In genomic region chr4:130138441-130139213, GRCm38 (mm10) we compare ENCODE assay signal across 8 mouse cellular contexts. TPM values are rescaled to one million over a fixed set of nuclear protein-coding genes. Genes with fewer than 3 reads are reported as not detected.
DNase-seq lines count a peak whose midpoint lies in the region; ATAC-seq and TF ChIP-seq lines count a peak whose summit lies in the region.

No protein-coding gene starts in this region.

- H3K36me3 ChIP-seq in heart, embryonic 14.5 days (ENCODE audit: control insufficient read depth, insufficient read depth, low read length), result no peaks in the 10 kb centered on the region
- H3K36me3 ChIP-seq in liver, embryonic 15.5 days (replicated peaks), result no peaks in the 10 kb centered on the region
- no peaks in the 10 kb centered on the region for H3K36me3 ChIP-seq in neural tube, embryonic 13.5 days

- no peaks in the 10 kb centered on the region for H3K9me3 ChIP-seq in heart, embryonic 14.5 days (ENCODE audit: control insufficient read depth, low read length)
- no peaks in the 10 kb centered on the region for H3K9me3 ChIP-seq in liver, embryonic 15.5 days (replicated peaks)
- H3K9me3 ChIP-seq in neural tube, embryonic 13.5 days, result no peaks in the 10 kb centered on the region

- TF ChIP-seq POLR2A in embryonic fibroblast, embryonic 13.5 days (IDR thresholded peaks at IDR 0.05; ENCODE audit: low read depth, low read length), result no peak

- TF ChIP-seq CTCF in embryonic fibroblast, embryonic 13.5 days (IDR thresholded peaks at IDR 0.05; ENCODE audit: borderline replicate concordance, insufficient read depth, low read length), result peak; percentile 56

- ATAC-seq in heart, embryonic 14.5 days (ENCODE audit: insufficient number of reproducible peaks, insufficient read depth, low FRiP score, low read depth), result peak; percentile 42; the same call in 1 of the 2 replicates
- 0 out of 2 replicates have a peak, but pooled peaks have one; percentile 39 for ATAC-seq in liver, embryonic 15.5 days (ENCODE audit: insufficient read depth)
- ATAC-seq in neural tube, embryonic 13.5 days (ENCODE audit: low read depth), result peak; percentile 71

- H3K4me3 ChIP-seq in embryonic fibroblast, embryonic 13.5 days (ENCODE audit: insufficient read depth, low read length), result peak overlapping the region; percentile 10; the same call in 1 of the 2 replicates
- H3K4me3 ChIP-seq in heart, embryonic 14.5 days (ENCODE audit: control insufficient read depth in 1 of 2, insufficient read depth in 1 of 2, low read depth in 1 of 2, low read length in 2 of 2), result peak overlapping the region; percentile 7 to 42; a peak in 3 of 4 replicates
- H3K4me3 ChIP-seq in liver, embryonic 15.5 days (replicated peaks), result peak overlapping the region; percentile 5; the same call in 1 of the 2 replicates
- H3K4me3 ChIP-seq in neural tube, embryonic 13.5 days, result peak overlapping the region; percentile 40

- under 1% methylated on average over 54 of the region's 57 CpGs for WGBS in heart, embryonic 14.5 days
- 2% methylated on average over 46 of the region's 57 CpGs for WGBS in liver, embryonic 15.5 days (ENCODE audit: insufficient replicate concordance)
- under 1% methylated on average over 49 of the region's 57 CpGs for WGBS in neural tube, embryonic 13.5 days

- H3K27me3 ChIP-seq in heart, embryonic 14.5 days (ENCODE audit: control insufficient read depth, insufficient read depth, low read length), result peaks cover 50% of the 10 kb centered on the region
- peaks cover 83% of the 10 kb centered on the region for H3K27me3 ChIP-seq in liver, embryonic 15.5 days
- peaks cover 53% of the 10 kb centered on the region for H3K27me3 ChIP-seq in neural tube, embryonic 13.5 days

- H3K27ac ChIP-seq in embryonic fibroblast, embryonic 13.5 days (ENCODE audit: insufficient read depth, low read length), result no peak overlapping the region
- H3K27ac ChIP-seq in heart, embryonic 14.5 days (replicated peaks in 1 of 2; ENCODE audit: control insufficient read depth in 1 of 2, insufficient read depth in 1 of 2, low read depth in 2 of 2, low read length in 2 of 2), result no peak overlapping the region
- H3K27ac ChIP-seq in liver, embryonic 15.5 days (replicated peaks), result no peak overlapping the region
- no peak overlapping the region for H3K27ac ChIP-seq in neural tube, embryonic 13.5 days (replicated peaks)

- DNase-seq in CD4-positive helper T cell, adult 2 months (ENCODE audit: low read depth, low spot score), result peak; percentile 31
- DNase-seq in adrenal gland, postnatal 4 days (ENCODE audit: low spot score in 2 of 2), result peak; percentile 51 to 65
- peak; percentile 90 for DNase-seq in kidney, postnatal 10 days
- DNase-seq in thymus, postnatal 0 days (ENCODE audit: low spot score), result peak; percentile 45

- H3K9ac ChIP-seq in heart, embryonic 14.5 days (ENCODE audit: low read length), result peak overlapping the region; percentile 59
- no peak overlapping the region for H3K9ac ChIP-seq in liver, embryonic 15.5 days
- peak overlapping the region; percentile 70 for H3K9ac ChIP-seq in neural tube, embryonic 13.5 days

- H3K4me1 ChIP-seq in embryonic fibroblast, embryonic 13.5 days (ENCODE audit: control insufficient read depth, insufficient read depth, low read length), result no peaks in the 10 kb centered on the region
- peaks cover 0 to 12% of the 10 kb centered on the region in 2 experiments; a peak in 3 of 4 replicates for H3K4me1 ChIP-seq in heart, embryonic 14.5 days (ENCODE audit: control insufficient read depth in 2 of 2, insufficient read depth in 2 of 2, low read length in 2 of 2)
- no peaks in the 10 kb centered on the region; the same call in 1 of the 2 replicates for H3K4me1 ChIP-seq in liver, embryonic 15.5 days (replicated peaks)
- peaks cover 33% of the 10 kb centered on the region for H3K4me1 ChIP-seq in neural tube, embryonic 13.5 days (replicated peaks)

- peak overlapping the region; percentile 82 for H3K4me2 ChIP-seq in heart, embryonic 14.5 days (ENCODE audit: low read length)
- H3K4me2 ChIP-seq in liver, embryonic 15.5 days, result no peak overlapping the region
- peak overlapping the region; percentile 73 for H3K4me2 ChIP-seq in neural tube, embryonic 13.5 days

RNA-seq across cellular contexts. Expression of gene Hcrtr1, which starts 0.5 kb away (rescaled TPM):
- 1 to 10 TPM; 1.2 to 1.8 TPM for total RNA-seq in adrenal gland, postnatal 4 days (2021)
- polyA plus RNA-seq in embryonic fibroblast, embryonic 13.5 days (2011; ENCODE audit: insufficient read length, low read depth, missing spikeins), result not detected in 2 replicates
- 0.15 TPM in 1 of 2 replicates, not detected in the other for polyA plus RNA-seq in heart, embryonic 14.5 days (2014; fragmentation: Nextera tagmentation; extraction: Ambion mirVana)
- not detected in 2 replicates for polyA plus RNA-seq in liver, embryonic 15.5 days (2015; fragmentation: Nextera tagmentation; extraction: Ambion mirVana)
- polyA plus RNA-seq in neural tube, embryonic 13.5 days (2015; fragmentation: Nextera tagmentation; extraction: Ambion mirVana), result 0.39 and 0.71 TPM in 2 replicates
- polyA plus RNA-seq in thymus, postnatal 0 days (2015; fragmentation: Nextera tagmentation; extraction: Ambion mirVana), result 0.28 and 0.34 TPM in 2 replicates

RNA-seq across cellular contexts. Expression of gene Pef1, which starts 36.3 kb away (rescaled TPM):
- total RNA-seq in adrenal gland, postnatal 4 days (2021), result 10 to 100 TPM; 63.6 to 65.1 TPM
- polyA plus RNA-seq in embryonic fibroblast, embryonic 13.5 days (2011; ENCODE audit: insufficient read length, low read depth, missing spikeins), result 38.1 and 42.3 TPM in 2 replicates
- 67.0 and 68.0 TPM in 2 replicates for polyA plus RNA-seq in heart, embryonic 14.5 days (2014; fragmentation: Nextera tagmentation; extraction: Ambion mirVana)
- 41.2 and 46.9 TPM in 2 replicates for polyA plus RNA-seq in liver, embryonic 15.5 days (2015; fragmentation: Nextera tagmentation; extraction: Ambion mirVana)
- polyA plus RNA-seq in neural tube, embryonic 13.5 days (2015; fragmentation: Nextera tagmentation; extraction: Ambion mirVana), result 61.8 and 62.9 TPM in 2 replicates
- 62.1 and 65.4 TPM in 2 replicates for polyA plus RNA-seq in thymus, postnatal 0 days (2015; fragmentation: Nextera tagmentation; extraction: Ambion mirVana)

RNA-seq across cellular contexts. Expression of gene Tinagl1, which starts 36.3 kb away (rescaled TPM):
- total RNA-seq in adrenal gland, postnatal 4 days (2021), result 10 to 100 TPM; 70.0 to 74.0 TPM
- 42.1 and 97.0 TPM in 2 replicates for polyA plus RNA-seq in embryonic fibroblast, embryonic 13.5 days (2011; ENCODE audit: insufficient read length, low read depth, missing spikeins)
- polyA plus RNA-seq in heart, embryonic 14.5 days (2014; fragmentation: Nextera tagmentation; extraction: Ambion mirVana), result 31.5 and 34.4 TPM in 2 replicates
- polyA plus RNA-seq in liver, embryonic 15.5 days (2015; fragmentation: Nextera tagmentation; extraction: Ambion mirVana), result 41.1 and 47.6 TPM in 2 replicates
- 4.2 and 6.7 TPM in 2 replicates for polyA plus RNA-seq in neural tube, embryonic 13.5 days (2015; fragmentation: Nextera tagmentation; extraction: Ambion mirVana)
- 47.3 and 52.2 TPM in 2 replicates for polyA plus RNA-seq in thymus, postnatal 0 days (2015; fragmentation: Nextera tagmentation; extraction: Ambion mirVana)

Comparison
In these comparisons a context has a peak if more than half of its experiments do, and no peak if none do; other contexts are left out.
1. DNase-seq: peak in every context shown above with its lines; median percentile 90 in kidney, postnatal 10 days; 58 in adrenal gland, postnatal 4 days; 45 in thymus, postnatal 0 days; 31 in CD4-positive helper T cell, adult 2 months.